Mouse (Mus musculus) urinary bladder, postnatal 0 days (tissue): ENCODE data around the gene Dydc2. TPM values are rescaled to one million over a fixed set of nuclear protein-coding genes. Genes with fewer than 3 reads are reported as not detected.

Experiments
- polyA plus RNA-seq: library from polyadenylated mRNA; unstranded; fragments of >200 nt; fragmentation: Nextera tagmentation; extraction: Ambion mirVana; gene quantifications from 2 replicates; pipeline ENCODE4 v1.2.1, GENCODE M21; 2015

Dydc2 gene
- polyA plus RNA-seq = 0.21 and 0.26 TPM in 2 replicates

DNA sequence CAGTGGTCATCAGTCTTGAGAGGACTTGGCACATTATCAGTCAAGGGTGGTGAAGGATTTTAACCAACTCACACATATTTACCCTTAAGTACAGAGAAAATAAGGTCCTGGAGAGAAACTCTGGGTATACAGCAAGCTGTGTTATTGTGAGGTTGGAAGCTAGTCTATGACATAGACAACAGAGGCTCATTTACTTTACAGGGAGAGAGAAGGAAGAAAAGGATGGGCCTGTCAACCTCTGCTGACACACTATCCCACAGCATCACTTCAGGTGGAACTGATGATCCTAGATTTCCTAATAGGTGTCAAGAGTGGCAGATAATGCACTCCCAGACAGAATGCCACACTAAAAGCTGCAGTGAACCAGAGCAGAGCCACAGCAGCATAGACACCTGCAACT is at the start of gene Dydc2:
Gene Dydc2, minus strand, starts transcription at position 101 of the 400 bp plus-strand sequence.

GRCm38 (mm10) chr14:41104853-41105444 is 35.9 kb upstream of the Dydc2 start, which contains the start of gene Mat1a:
TSS of gene Mat1a (plus strand) at chr14:41105035.

GRCm38 (mm10) chr14:41072229-41072943 is 3.4 kb upstream of the Dydc2 start, which contains the start of gene Dydc1:
TSS of gene Dydc1 (plus strand) at chr14:41072911.

DNA sequence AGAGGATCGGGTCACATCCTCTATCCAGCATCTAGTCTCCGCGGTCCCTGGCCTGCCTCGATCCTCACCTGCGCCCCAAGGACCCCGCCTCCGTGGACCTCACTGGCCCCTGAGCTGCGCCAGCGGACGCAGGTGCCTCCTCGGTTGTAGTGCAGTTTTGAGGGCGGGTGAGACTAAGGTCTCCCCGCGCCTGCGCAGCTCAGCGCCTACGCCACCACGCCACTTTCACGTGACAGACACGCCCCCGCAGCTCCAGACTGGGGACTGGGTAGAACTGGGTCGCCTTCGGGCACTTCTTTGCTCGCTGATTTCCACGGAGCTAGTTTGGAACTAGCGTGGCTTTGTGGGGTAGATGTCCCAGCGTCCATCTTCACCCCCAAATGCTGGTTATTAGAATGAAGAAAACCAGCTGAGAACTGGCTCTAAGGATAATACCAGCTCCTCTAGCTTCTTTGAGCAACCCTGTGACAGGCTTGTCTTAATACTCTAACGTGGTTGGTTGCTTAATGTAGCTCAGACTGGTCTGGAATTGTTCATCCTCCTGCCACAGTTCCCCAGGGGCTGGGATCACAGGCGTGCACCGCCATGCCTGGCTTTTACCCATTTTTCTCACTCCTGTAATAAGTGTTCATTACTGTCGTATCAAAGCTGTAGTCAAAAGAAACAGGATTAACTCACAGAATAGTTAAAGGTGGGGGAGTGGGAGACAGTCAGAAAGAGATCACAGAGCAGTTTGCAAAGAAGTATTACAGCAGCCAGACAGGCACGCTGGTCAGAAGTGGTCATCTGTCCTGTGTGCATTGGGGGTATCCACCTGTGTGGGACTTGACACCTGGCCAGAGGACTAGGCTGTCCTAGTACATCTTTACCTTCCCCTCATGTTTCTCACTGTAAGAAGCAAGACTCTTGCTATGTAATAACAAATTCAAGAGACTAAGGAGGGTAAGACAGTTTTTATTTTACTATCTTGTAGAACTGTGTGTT is 55.1 kb downstream of the Dydc2 start, which contains the start of gene Fam213a:
Gene Fam213a, minus strand, starts transcription at position 159 of the 984 bp plus-strand sequence.

Other genes starting within 250 kb of the Dydc2 start
- 0.16 and 0.19 TPM in 2 replicates for gene Sh2d4b, start 175.9 kb downstream of the Dydc2 start, polyA plus RNA-seq
- gene Tspan14, start 102.4 kb downstream of the Dydc2 start, polyA plus RNA-seq = 45.2 and 46.7 TPM in 2 replicates
- gene Fam213a, start 55.4 kb downstream of the Dydc2 start, polyA plus RNA-seq = 216 and 236 TPM in 2 replicates
- gene Dydc1, start 3.7 kb upstream of the Dydc2 start, polyA plus RNA-seq = 0.16 and 0.33 TPM in 2 replicates
- gene Mat1a, start 35.8 kb upstream of the Dydc2 start, polyA plus RNA-seq = 0.23 and 1.1 TPM in 2 replicates
- 0.10 and 0.12 TPM in 2 replicates for gene Sftpa1, start 62.6 kb upstream of the Dydc2 start, polyA plus RNA-seq
- gene Mbl1, start 82.2 kb upstream of the Dydc2 start, polyA plus RNA-seq = not detected in 2 replicates
- gene Sftpd, start 115.9 kb upstream of the Dydc2 start, polyA plus RNA-seq = not detected in 2 replicates
- not detected in 2 replicates for gene Gm2832, start 209.6 kb upstream of the Dydc2 start, polyA plus RNA-seq